Mouse (Mus musculus) lung, embryonic 14.5 days (tissue): Measurements from ENCODE around the gene Abca8b. TPM values are rescaled to one million over a fixed set of nuclear protein-coding genes. Genes with fewer than 3 reads are reported as not detected.
"Not testable (repeated sequence)": the region's sequence is repeated elsewhere in the genome, so short reads cannot be mapped to it uniquely, and the experiment has no call there.

Source experiments
- ATAC-seq: fragments of 200-750 bp; cut with Nextera tagmentation; 2 replicates; pipeline ENCODE4 v1.8.0; 2017; ENCODE audit warnings: mild to moderate bottlenecking, moderate TSS enrichment, moderate library complexity; ENCODE audit not compliant: insufficient read depth
- DNase-seq: peaks from one replicate; pipeline ENCODE4 v3.0.0-alpha.2; 2015
- H3K27ac ChIP-seq: fragments of 300-500 bp; sonication (generic); 2 replicates; pipeline ENCODE4 v1.5.1; 2014; ENCODE audit warnings: low read depth, mild to moderate bottlenecking, moderate library complexity
- H3K27me3 ChIP-seq: fragments of 300-500 bp; sonication (generic); 2 replicates; pipeline ENCODE4 v1.6.1; 2014; ENCODE audit warnings: low read length, control low read depth; ENCODE audit not compliant: insufficient read depth
- H3K36me3 ChIP-seq: fragments of 300-500 bp; sonication (generic); 2 replicates; pipeline ENCODE4 v1.6.1; 2014; ENCODE audit warnings: control low read depth; ENCODE audit not compliant: insufficient read depth
- H3K4me1 ChIP-seq: fragments of 300-500 bp; sonication (generic); 2 replicates; pipeline ENCODE4 v1.6.1; 2014; ENCODE audit warnings: antibody characterized with exemption, control low read depth; ENCODE audit not compliant: insufficient read depth
- H3K4me2 ChIP-seq: fragments of 300-500 bp; sonication (generic); 2 replicates; pipeline ENCODE4 v1.6.1; 2014; ENCODE audit warnings: mild to moderate bottlenecking
- H3K4me3 ChIP-seq: fragments of 300-500 bp; sonication (generic); 2 replicates; pipeline ENCODE4 v1.5.1; 2014; ENCODE audit warnings: low read depth, low read length
- H3K9ac ChIP-seq: fragments of 300-500 bp; sonication (generic); 2 replicates; pipeline ENCODE4 v1.6.1; 2014
- H3K9me3 ChIP-seq: fragments of 300-500 bp; sonication (generic); 2 replicates; pipeline ENCODE4 v1.6.1; 2016; ENCODE audit warnings: low read depth, low read length, control low read depth
- CTCF ChIP-seq: IDR thresholded peaks from 2 replicates; pipeline ENCODE4 v1.5.1; 2016; ENCODE audit warnings: antibody characterized with exemption, low read depth
- WGBS: fragments of 180-500 bp; shearing (Covaris S2); extraction: QIAGEN DNeasy Blood & Tissue Kit; methylation state at CpG from one replicate; pipeline ENCODE4 v1.1.7; 2014; 5-methylcytosine and 5-hydroxymethylcytosine counted together
- polyA plus RNA-seq: library from polyadenylated mRNA; unstranded; fragments of >200 nt; fragmentation: Nextera tagmentation; extraction: Ambion mirVana; gene quantifications from 2 replicates; pipeline ENCODE4 v1.2.1, GENCODE M21; 2014

Abca8b gene
- polyA plus RNA-seq, 1 experiment from 2014 or later, result 0.53 TPM

GRCm38 (mm10) chr11:109936915-109937314 is 58.7 kb downstream of the Abca8b start:
- no peaks in the 10 kb centered on the region for H3K27me3 ChIP-seq
- H3K36me3 ChIP-seq, result no peaks in the 10 kb centered on the region
- no peak overlapping the region for H3K27ac ChIP-seq
- no peak overlapping the region for H3K4me2 ChIP-seq
- TF ChIP-seq CTCF, result no peak
- H3K9ac ChIP-seq, result no peak overlapping the region
- DNase-seq (no peak), ATAC-seq (no peak)
- no peak overlapping the region for H3K4me3 ChIP-seq
- 80% methylated on average over 5 of the region's 5 CpGs for WGBS
- H3K4me1 ChIP-seq, result no peaks in the 10 kb centered on the region
- no peaks in the 10 kb centered on the region for H3K9me3 ChIP-seq

DNA sequence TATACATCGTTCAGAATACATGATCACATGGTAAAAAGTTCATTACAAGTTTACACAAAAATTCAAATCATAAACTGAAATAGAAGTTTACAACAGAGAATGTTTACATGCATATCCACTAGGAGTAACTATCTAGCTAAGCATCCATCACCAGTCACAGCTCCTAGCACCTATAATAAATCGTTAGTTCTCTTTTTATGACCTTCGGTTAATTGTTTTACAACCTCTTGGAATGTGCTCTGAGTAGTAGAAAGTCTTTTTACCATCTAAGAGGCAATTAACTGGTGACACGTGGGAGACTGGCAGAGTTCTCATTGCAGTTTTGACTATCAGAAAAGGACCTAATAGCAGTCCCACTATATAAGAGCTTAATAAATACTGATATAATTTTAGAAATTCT is 62.4 kb downstream of the Abca8b start:
- not testable (repeated sequence) for H3K27me3 ChIP-seq, DNase-seq, H3K27ac ChIP-seq, H3K36me3 ChIP-seq, H3K4me2 ChIP-seq, ATAC-seq, H3K9me3 ChIP-seq, H3K4me3 ChIP-seq, H3K9ac ChIP-seq, H3K4me1 ChIP-seq
- WGBS, result 61% methylated on average over 4 of the region's 4 CpGs

DNA sequence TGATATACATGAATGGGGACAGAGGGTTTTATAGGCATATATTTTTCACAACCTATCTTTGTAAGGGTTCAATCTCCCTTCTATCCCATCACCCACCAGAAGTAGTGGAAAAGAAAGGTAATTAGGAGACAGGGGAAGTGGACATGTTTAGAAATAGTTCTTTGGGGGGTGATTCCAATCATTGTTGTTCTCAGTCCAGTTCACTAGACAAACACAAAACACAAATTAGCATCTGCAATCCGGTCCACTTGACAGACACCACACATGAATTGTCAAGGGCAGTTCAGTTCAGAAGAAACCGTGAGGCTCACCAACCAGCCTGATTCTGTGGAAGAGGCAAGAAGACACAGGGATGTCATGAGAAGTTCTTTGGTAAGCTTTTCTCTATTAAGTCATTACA is 67.2 kb downstream of the Abca8b start:
- no peak for TF ChIP-seq CTCF
- Histone ChIP-seq H3K36me3 (no peaks in the 10 kb centered on the region), H3K4me1 (peaks cover 15% of the 10 kb centered on the region), H3K27me3 (no peaks in the 10 kb centered on the region), H3K4me2 (no peak overlapping the region), H3K9ac (no peak overlapping the region), H3K9me3 (no peaks in the 10 kb centered on the region), H3K4me3 (no peak overlapping the region), H3K27ac (no peak overlapping the region)
- no peak for DNase-seq
- no peak for ATAC-seq
- WGBS, result 84% methylated on average over 2 of the region's 2 CpGs

- peak overlapping the region; percentile 34 for H3K27ac ChIP-seq
- no peaks in the 10 kb centered on the region for H3K36me3 ChIP-seq
- TF ChIP-seq CTCF, result no peak
- no peaks in the 10 kb centered on the region for H3K9me3 ChIP-seq
- no peaks in the 10 kb centered on the region for H3K27me3 ChIP-seq
- H3K4me1 ChIP-seq, result peaks cover 15% of the 10 kb centered on the region
- ATAC-seq (peak; percentile 88), DNase-seq (peak; percentile 89)
- no peak overlapping the region for H3K9ac ChIP-seq
- no peak overlapping the region for H3K4me3 ChIP-seq
- no peak overlapping the region; the same call in 1 of the 2 replicates for H3K4me2 ChIP-seq
- WGBS, result 19% methylated on average over 7 of the region's 7 CpGs
Observed at GRCm38 (mm10) chr11:109926718-109927680, 68.6 kb downstream of the Abca8b start.

GRCm38 (mm10) chr11:109922236-109922635 is 73.4 kb downstream of the Abca8b start:
- Histone ChIP-seq H3K4me2 (no peak overlapping the region), H3K9me3 (no peaks in the 10 kb centered on the region), H3K27ac (no peak overlapping the region), H3K4me3 (no peak overlapping the region), H3K36me3 (no peaks in the 10 kb centered on the region), H3K4me1 (peaks cover 12% of the 10 kb centered on the region), H3K9ac (no peak overlapping the region), H3K27me3 (no peaks in the 10 kb centered on the region)
- no peak for ATAC-seq
- WGBS, result 52% methylated on average over 3 of the region's 3 CpGs
- TF ChIP-seq CTCF, result no peak
- DNase-seq, result peak; percentile 19

GRCm38 (mm10) chr11:109919480-109919879 is 76.2 kb downstream of the Abca8b start:
- H3K27ac ChIP-seq, result no peak overlapping the region
- H3K27me3 ChIP-seq, result no peaks in the 10 kb centered on the region
- H3K4me3 ChIP-seq, result no peak overlapping the region
- DNase-seq (no peak), ATAC-seq (no peak)
- H3K9me3 ChIP-seq, result no peaks in the 10 kb centered on the region
- no peaks in the 10 kb centered on the region for H3K36me3 ChIP-seq
- WGBS, result 72% methylated on average over 2 of the region's 2 CpGs
- no peak for TF ChIP-seq CTCF
- H3K4me2 ChIP-seq, result no peak overlapping the region
- no peaks in the 10 kb centered on the region for H3K4me1 ChIP-seq
- no peak overlapping the region for H3K9ac ChIP-seq

DNA sequence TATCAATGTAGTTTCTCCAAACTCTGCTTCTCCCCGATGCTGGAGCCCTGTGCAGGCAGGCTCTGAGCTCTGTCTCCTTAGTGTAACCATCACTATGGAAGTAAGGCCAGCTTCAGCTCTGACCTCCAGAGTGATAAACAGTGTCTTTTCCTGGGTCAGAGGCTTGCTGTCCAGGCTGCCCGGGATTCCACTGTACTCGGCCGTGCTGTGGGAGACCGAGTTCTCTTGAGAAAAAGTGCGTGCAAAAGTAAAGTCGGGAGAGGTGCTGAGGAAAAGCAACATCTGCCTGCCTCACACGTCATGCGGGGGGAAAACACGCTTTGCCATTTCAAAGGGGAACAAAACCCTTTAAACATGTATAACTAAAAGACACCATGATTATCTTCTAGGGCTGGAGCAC is 79.0 kb downstream of the Abca8b start:
- Histone ChIP-seq H3K9ac (no peak overlapping the region), H3K9me3 (no peaks in the 10 kb centered on the region), H3K27me3 (no peaks in the 10 kb centered on the region), H3K4me3 (no peak overlapping the region), H3K27ac (no peak overlapping the region), H3K4me2 (no peak overlapping the region), H3K36me3 (no peaks in the 10 kb centered on the region), H3K4me1 (no peaks in the 10 kb centered on the region)
- peak; percentile 74 for ATAC-seq
- no peak for TF ChIP-seq CTCF
- DNase-seq, result peak; percentile 74
- WGBS, result 33% methylated on average over 10 of the region's 10 CpGs

GRCm38 (mm10) chr11:109913156-109913555 is 82.5 kb downstream of the Abca8b start:
- not testable (repeated sequence) for H3K27ac ChIP-seq, H3K4me1 ChIP-seq, ATAC-seq, H3K9me3 ChIP-seq, H3K36me3 ChIP-seq, H3K27me3 ChIP-seq, H3K4me2 ChIP-seq, H3K4me3 ChIP-seq, H3K9ac ChIP-seq, DNase-seq
- WGBS, result 86% methylated on average over 8 of the region's 8 CpGs

DNA sequence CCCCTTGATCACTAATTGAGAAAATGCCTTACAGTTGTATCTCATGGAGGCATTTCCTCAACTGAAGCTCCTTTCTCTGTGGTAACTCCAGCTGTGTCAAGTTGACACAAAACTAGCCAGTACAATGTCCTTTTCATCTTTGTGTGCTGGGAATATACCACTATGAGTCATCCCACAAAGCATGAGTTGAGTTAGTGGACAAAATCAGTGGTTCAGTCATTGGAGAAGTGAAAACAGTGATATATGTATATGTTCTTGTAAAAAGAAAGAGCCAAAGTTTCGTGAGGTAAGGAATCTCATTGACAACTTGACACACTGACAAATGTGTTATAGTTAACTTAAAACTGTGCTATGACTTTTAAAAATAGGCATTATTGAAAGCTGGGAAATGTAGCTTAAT is 83.5 kb downstream of the Abca8b start:
- not testable (repeated sequence) for DNase-seq, H3K9me3 ChIP-seq, H3K4me3 ChIP-seq, H3K9ac ChIP-seq, H3K4me2 ChIP-seq, H3K27me3 ChIP-seq, H3K4me1 ChIP-seq, H3K27ac ChIP-seq, H3K36me3 ChIP-seq, ATAC-seq
- WGBS, result 65% methylated on average over 1 of the region's 1 CpGs
